Mouse (Mus musculus) lung, embryonic 16.5 days (tissue): ENCODE measurements around the gene Cldn13. TPM values are rescaled to one million over a fixed set of nuclear protein-coding genes. Genes with fewer than 3 reads are reported as not detected.

Source experiments
- ATAC-seq: fragments of 200-750 bp; cut with Nextera tagmentation; 2 replicates; pipeline ENCODE4 v1.8.0; 2017; ENCODE audit warnings: low read depth, mild to moderate bottlenecking, moderate library complexity
- H3K27ac ChIP-seq: fragments of 300-500 bp; sonication (generic); 2 replicates; pipeline ENCODE4 v1.5.1; 2014; ENCODE audit warnings: mild to moderate bottlenecking, control low read depth, low read length
- H3K27me3 ChIP-seq: fragments of 300-500 bp; sonication (generic); 2 replicates; pipeline ENCODE4 v1.6.1; 2014; ENCODE audit warnings: low read depth, low read length, mixed read lengths; ENCODE audit not compliant: control insufficient read depth, insufficient read depth
- H3K36me3 ChIP-seq: fragments of 300-500 bp; sonication (generic); 2 replicates; pipeline ENCODE4 v1.6.1; 2014; ENCODE audit warnings: low read length; ENCODE audit not compliant: control insufficient read depth, insufficient read depth
- H3K4me1 ChIP-seq: fragments of 300-500 bp; sonication (generic); replicated peaks from 2 replicates; pipeline ENCODE4 v1.6.1; 2014; ENCODE audit warnings: low read length, mixed read lengths; ENCODE audit not compliant: control insufficient read depth, insufficient read depth
- H3K4me2 ChIP-seq: fragments of 300-500 bp; sonication (generic); 2 replicates; pipeline ENCODE4 v1.6.1; 2014; ENCODE audit warnings: low read depth, low read length, control low read depth
- H3K4me3 ChIP-seq: fragments of 300-500 bp; sonication (generic); 2 replicates; pipeline ENCODE4 v1.5.1; 2014; ENCODE audit warnings: mild to moderate bottlenecking, low read length, control low read depth
- H3K9ac ChIP-seq: fragments of 300-500 bp; sonication (generic); 2 replicates; pipeline ENCODE4 v1.6.1; 2014; ENCODE audit warnings: low read length, control low read depth
- H3K9me3 ChIP-seq: fragments of 300-500 bp; sonication (generic); 2 replicates; pipeline ENCODE4 v1.6.1; 2016; ENCODE audit warnings: low read length; ENCODE audit not compliant: control insufficient read depth
- WGBS: fragments of 180-500 bp; shearing (Covaris S2); extraction: QIAGEN DNeasy Blood & Tissue Kit; methylation state at CpG from one replicate; pipeline ENCODE4 v1.1.7; 2014; 5-methylcytosine and 5-hydroxymethylcytosine counted together
- polyA plus RNA-seq: library from polyadenylated mRNA; unstranded; fragments of >200 nt; fragmentation: Nextera tagmentation; extraction: Ambion mirVana; gene quantifications from 2 replicates; pipeline ENCODE4 v1.2.1, GENCODE M21; 2015

Cldn13 gene
- polyA plus RNA-seq, 1 experiment from 2014 or later: 0.75 TPM

- H3K27ac ChIP-seq: no peak overlapping the region
- ATAC-seq: no peak
- H3K9me3 ChIP-seq: no peaks in the 10 kb centered on the region
- no peak overlapping the region for H3K9ac ChIP-seq
- H3K4me1 ChIP-seq: no peaks in the 10 kb centered on the region; the same call in 1 of the 2 replicates
- no peaks in the 10 kb centered on the region for H3K27me3 ChIP-seq
- WGBS: 60% methylated on average over 4 of the region's 4 CpGs
- H3K36me3 ChIP-seq: no peaks in the 10 kb centered on the region
- no peak overlapping the region for H3K4me2 ChIP-seq
- no peak overlapping the region for H3K4me3 ChIP-seq
Measured at GRCm38 (mm10) chr5:134926726-134927125, 11.4 kb upstream of the Cldn13 start.

GRCm38 (mm10) chr5:134923141-134923540 lies 7.8 kb upstream of the Cldn13 start:
- peak; percentile 67 for ATAC-seq
- H3K9me3 ChIP-seq: no peaks in the 10 kb centered on the region
- H3K27ac ChIP-seq: no peak overlapping the region
- no peak overlapping the region for H3K4me2 ChIP-seq
- WGBS: 35% methylated on average over 6 of the region's 6 CpGs
- no peaks in the 10 kb centered on the region for H3K27me3 ChIP-seq
- H3K4me3 ChIP-seq: no peak overlapping the region
- H3K36me3 ChIP-seq: no peaks in the 10 kb centered on the region
- no peaks in the 10 kb centered on the region; the same call in 1 of the 2 replicates for H3K4me1 ChIP-seq
- no peak overlapping the region for H3K9ac ChIP-seq

- H3K4me3 ChIP-seq: no peak overlapping the region
- H3K4me1 ChIP-seq: no peaks in the 10 kb centered on the region
- H3K4me2 ChIP-seq: no peak overlapping the region
- ATAC-seq: no peak
- no peaks in the 10 kb centered on the region for H3K27me3 ChIP-seq
- 85% methylated on average over 8 of the region's 8 CpGs for WGBS
- H3K36me3 ChIP-seq: no peaks in the 10 kb centered on the region
- no peak overlapping the region for H3K27ac ChIP-seq
- no peak overlapping the region for H3K9ac ChIP-seq
- no peaks in the 10 kb centered on the region for H3K9me3 ChIP-seq
Measured at GRCm38 (mm10) chr5:134921106-134921505, 5.8 kb upstream of the Cldn13 start.

GRCm38 (mm10) chr5:134920106-134920687 lies 4.9 kb upstream of the Cldn13 start:
- Histone ChIP-seq H3K27me3 (no peaks in the 10 kb centered on the region), H3K4me1 (no peaks in the 10 kb centered on the region), H3K27ac (no peak overlapping the region), H3K9me3 (no peaks in the 10 kb centered on the region), H3K4me3 (no peak overlapping the region), H3K9ac (no peak overlapping the region), H3K36me3 (no peaks in the 10 kb centered on the region), H3K4me2 (no peak overlapping the region)
- 65% methylated on average over 6 of the region's 6 CpGs for WGBS
- no peak for ATAC-seq

- no peak overlapping the region for H3K4me2 ChIP-seq
- no peak for ATAC-seq
- no peaks in the 10 kb centered on the region for H3K9me3 ChIP-seq
- H3K27ac ChIP-seq: no peak overlapping the region
- H3K4me3 ChIP-seq: no peak overlapping the region
- no peak overlapping the region for H3K9ac ChIP-seq
- no peaks in the 10 kb centered on the region for H3K36me3 ChIP-seq
- H3K4me1 ChIP-seq: no peaks in the 10 kb centered on the region
- WGBS: 80% methylated on average over 3 of the region's 3 CpGs
- no peaks in the 10 kb centered on the region for H3K27me3 ChIP-seq
Measured at GRCm38 (mm10) chr5:134919097-134919496, 3.8 kb upstream of the Cldn13 start.

- no peaks in the 10 kb centered on the region for H3K27me3 ChIP-seq
- no peak overlapping the region for H3K4me2 ChIP-seq
- WGBS: 44% methylated on average over 16 of the region's 16 CpGs
- H3K9me3 ChIP-seq: no peaks in the 10 kb centered on the region
- H3K4me3 ChIP-seq: no peak overlapping the region
- H3K27ac ChIP-seq: no peak overlapping the region
- peak; percentile 34; the same call in 1 of the 2 replicates for ATAC-seq
- H3K4me1 ChIP-seq: no peaks in the 10 kb centered on the region
- no peak overlapping the region for H3K9ac ChIP-seq
- no peaks in the 10 kb centered on the region for H3K36me3 ChIP-seq
Measured at GRCm38 (mm10) chr5:134918071-134918832, 2.9 kb upstream of the Cldn13 start.

- no peak overlapping the region for H3K27ac ChIP-seq
- ATAC-seq: no peak
- no peaks in the 10 kb centered on the region for H3K4me1 ChIP-seq
- no peaks in the 10 kb centered on the region for H3K9me3 ChIP-seq
- no peaks in the 10 kb centered on the region for H3K27me3 ChIP-seq
- H3K36me3 ChIP-seq: no peaks in the 10 kb centered on the region
- H3K4me3 ChIP-seq: no peak overlapping the region
- no peak overlapping the region for H3K9ac ChIP-seq
- 65% methylated on average over 8 of the region's 8 CpGs for WGBS
- no peak overlapping the region for H3K4me2 ChIP-seq
Measured at GRCm38 (mm10) chr5:134914510-134914909, 816 bp downstream of the Cldn13 start.

- no peaks in the 10 kb centered on the region for H3K27me3 ChIP-seq
- no peak for ATAC-seq
- H3K4me1 ChIP-seq: no peaks in the 10 kb centered on the region
- H3K27ac ChIP-seq: no peak overlapping the region
- 73% methylated on average over 4 of the region's 4 CpGs for WGBS
- no peak overlapping the region for H3K4me2 ChIP-seq
- H3K9ac ChIP-seq: no peak overlapping the region
- no peak overlapping the region for H3K4me3 ChIP-seq
- H3K9me3 ChIP-seq: no peaks in the 10 kb centered on the region
- no peaks in the 10 kb centered on the region for H3K36me3 ChIP-seq
Measured at GRCm38 (mm10) chr5:134913753-134914152, 1.6 kb downstream of the Cldn13 start.

- no peak overlapping the region for H3K4me2 ChIP-seq
- H3K36me3 ChIP-seq: no peaks in the 10 kb centered on the region
- no peak overlapping the region for H3K27ac ChIP-seq
- no peak overlapping the region for H3K4me3 ChIP-seq
- H3K27me3 ChIP-seq: no peaks in the 10 kb centered on the region
- H3K9ac ChIP-seq: no peak overlapping the region
- 76% methylated on average over 3 of the region's 3 CpGs for WGBS
- no peak for ATAC-seq
- no peaks in the 10 kb centered on the region for H3K4me1 ChIP-seq
- no peaks in the 10 kb centered on the region for H3K9me3 ChIP-seq
Measured at GRCm38 (mm10) chr5:134913352-134913751, 2.0 kb downstream of the Cldn13 start.
